Mouse (Mus musculus) splenic B cell, adult 2 months (primary cell): ENCODE measurements around the gene Cxcr4.
A peak's percentile ranks its signal among the peaks of the same experiment; 100 is the strongest.

Source experiments
- DNase-seq: peaks from one replicate; pipeline ENCODE4 v3.0.0-alpha.2; 2011; ENCODE audit warnings: low read depth, low spot score
- H3K27me3 ChIP-seq: 2 replicates; pipeline ENCODE4 v1.6.1; 2012; ENCODE audit warnings: mild to moderate bottlenecking, low read length, moderate library complexity, mixed read lengths; ENCODE audit not compliant: control insufficient read depth, poor library complexity, insufficient read depth, severe bottlenecking
- H3K36me3 ChIP-seq: 2 replicates; pipeline ENCODE4 v1.6.1; 2012; ENCODE audit warnings: mild to moderate bottlenecking, low read length, moderate library complexity, mixed read lengths; ENCODE audit not compliant: control insufficient read depth, poor library complexity, insufficient read depth, severe bottlenecking

Gene Cxcr4

GRCm38 (mm10) chr1:128608119-128608518, 16.0 kb upstream of the Cxcr4 start:
- Histone ChIP-seq H3K36me3 (no peaks in the 10 kb centered on the region), H3K27me3 (no peaks in the 10 kb centered on the region)
- DNase-seq = peak; percentile 93

GRCm38 (mm10) chr1:128607423-128607822, 15.3 kb upstream of the Cxcr4 start:
- no peak for DNase-seq
- Histone ChIP-seq H3K27me3 (no peaks in the 10 kb centered on the region), H3K36me3 (no peaks in the 10 kb centered on the region)

GRCm38 (mm10) chr1:128605794-128606193, 13.7 kb upstream of the Cxcr4 start:
- Histone ChIP-seq H3K36me3 (no peaks in the 10 kb centered on the region), H3K27me3 (no peaks in the 10 kb centered on the region)
- DNase-seq = peak; percentile 77

DNA sequence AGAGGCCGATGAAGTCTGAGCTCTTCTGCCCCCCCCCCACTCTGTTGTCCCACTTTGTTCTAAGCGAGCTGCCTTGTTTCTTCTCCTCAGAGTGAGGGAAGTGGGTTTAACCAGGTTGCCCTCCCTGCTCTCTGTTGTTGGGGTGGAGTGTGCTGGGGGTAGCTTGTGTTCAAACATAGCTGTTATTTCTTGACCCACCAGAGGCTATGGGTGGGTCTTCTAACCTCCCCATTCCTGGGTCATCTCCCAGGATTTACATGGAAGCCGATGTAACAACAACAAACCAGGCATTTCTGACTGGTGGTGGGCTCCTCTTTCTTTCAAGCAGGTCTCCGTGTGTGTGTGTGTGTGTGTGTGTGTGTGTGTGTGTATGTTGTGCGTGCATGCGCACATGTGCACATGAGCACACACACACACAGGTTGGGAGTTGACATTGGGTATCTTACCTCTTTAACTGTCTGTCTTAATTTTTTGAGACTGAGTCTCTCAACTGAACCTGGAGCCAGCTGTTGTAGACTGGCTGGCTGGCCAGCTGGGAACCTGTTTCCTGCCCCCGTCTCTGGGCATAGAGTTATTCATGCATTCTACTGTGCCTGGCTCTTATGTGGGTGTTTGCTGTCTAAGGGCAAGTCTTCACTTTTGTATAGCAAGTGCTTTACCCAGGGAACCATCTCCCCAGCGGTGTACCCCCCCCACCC, 10.7 kb upstream of the Cxcr4 start:
- H3K36me3 ChIP-seq = no peaks in the 10 kb centered on the region
- H3K27me3 ChIP-seq = no peaks in the 10 kb centered on the region
- no peak for DNase-seq

- Histone ChIP-seq H3K27me3 (no peaks in the 10 kb centered on the region), H3K36me3 (no peaks in the 10 kb centered on the region)
- DNase-seq = peak; percentile 48
Measured at GRCm38 (mm10) chr1:128602018-128602687, 10.1 kb upstream of the Cxcr4 start.

- peak; percentile 81 for DNase-seq
- no peaks in the 10 kb centered on the region for H3K36me3 ChIP-seq
- no peaks in the 10 kb centered on the region for H3K27me3 ChIP-seq
Measured at GRCm38 (mm10) chr1:128601307-128601706, 9.2 kb upstream of the Cxcr4 start.

GRCm38 (mm10) chr1:128600549-128600948, 8.5 kb upstream of the Cxcr4 start:
- H3K36me3 ChIP-seq = no peaks in the 10 kb centered on the region
- no peak for DNase-seq
- no peaks in the 10 kb centered on the region for H3K27me3 ChIP-seq

GRCm38 (mm10) chr1:128597209-128597782, 5.2 kb upstream of the Cxcr4 start:
- Histone ChIP-seq H3K36me3 (no peaks in the 10 kb centered on the region), H3K27me3 (no peaks in the 10 kb centered on the region)
- no peak for DNase-seq

DNA sequence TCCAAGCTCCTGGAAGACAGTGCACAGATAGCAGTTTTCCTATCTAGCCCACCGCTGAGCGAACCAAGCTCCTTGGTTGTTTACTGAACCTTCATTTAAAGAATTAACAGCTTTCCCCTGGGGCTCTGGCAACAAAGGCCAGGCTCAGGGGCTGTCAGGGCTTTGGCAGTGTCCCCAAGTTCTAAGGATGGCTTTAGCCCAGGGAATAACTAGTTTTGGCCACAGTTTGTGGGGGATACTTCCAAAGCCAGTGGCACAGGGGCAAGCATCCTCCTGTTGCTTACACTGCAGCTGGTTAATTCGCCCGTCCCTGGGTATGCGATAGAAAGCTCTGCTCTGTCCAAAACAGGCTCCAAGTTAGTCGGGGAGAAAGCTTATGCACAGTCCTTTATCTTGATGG, 3.4 kb upstream of the Cxcr4 start:
- Histone ChIP-seq H3K27me3 (no peaks in the 10 kb centered on the region), H3K36me3 (no peaks in the 10 kb centered on the region)
- DNase-seq = no peak

DNA sequence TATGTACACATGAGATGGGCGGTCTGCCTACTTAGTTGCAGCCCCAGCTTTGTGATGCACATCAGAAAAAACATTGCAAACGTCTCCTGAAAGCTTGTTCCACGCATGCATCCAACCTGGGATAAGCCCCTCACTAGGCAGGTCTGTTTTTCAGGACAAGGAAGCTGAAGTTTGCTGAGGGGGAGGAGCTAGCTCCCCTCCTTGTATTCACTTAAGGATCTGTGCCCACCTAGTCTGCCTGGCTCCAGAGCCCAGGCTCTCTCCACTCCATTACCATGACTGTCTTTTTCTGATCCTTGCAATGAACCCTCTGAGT, 3.0 kb upstream of the Cxcr4 start:
- DNase-seq = no peak
- H3K36me3 ChIP-seq = no peaks in the 10 kb centered on the region
- no peaks in the 10 kb centered on the region for H3K27me3 ChIP-seq

- no peak for DNase-seq
- peaks cover 2% of the 10 kb centered on the region for H3K36me3 ChIP-seq
- H3K27me3 ChIP-seq = no peaks in the 10 kb centered on the region
Measured at GRCm38 (mm10) chr1:128594353-128595104, 2.4 kb upstream of the Cxcr4 start.

- no peaks in the 10 kb centered on the region for H3K27me3 ChIP-seq
- peaks cover 7% of the 10 kb centered on the region for H3K36me3 ChIP-seq
- DNase-seq = no peak
Measured at GRCm38 (mm10) chr1:128592961-128593501, 938 bp upstream of the Cxcr4 start.

GRCm38 (mm10) chr1:128591721-128592210, 327 bp downstream of the Cxcr4 start:
- no peaks in the 10 kb centered on the region for H3K27me3 ChIP-seq
- no peak for DNase-seq
- H3K36me3 ChIP-seq = peaks cover 13% of the 10 kb centered on the region

- Histone ChIP-seq H3K36me3 (peaks cover 13% of the 10 kb centered on the region), H3K27me3 (no peaks in the 10 kb centered on the region)
- DNase-seq = peak; percentile 92
Measured at GRCm38 (mm10) chr1:128590816-128591720, 1.0 kb downstream of the Cxcr4 start.
